Mouse (Mus musculus): ENCODE results near the gene Atp12a.

DNA sequence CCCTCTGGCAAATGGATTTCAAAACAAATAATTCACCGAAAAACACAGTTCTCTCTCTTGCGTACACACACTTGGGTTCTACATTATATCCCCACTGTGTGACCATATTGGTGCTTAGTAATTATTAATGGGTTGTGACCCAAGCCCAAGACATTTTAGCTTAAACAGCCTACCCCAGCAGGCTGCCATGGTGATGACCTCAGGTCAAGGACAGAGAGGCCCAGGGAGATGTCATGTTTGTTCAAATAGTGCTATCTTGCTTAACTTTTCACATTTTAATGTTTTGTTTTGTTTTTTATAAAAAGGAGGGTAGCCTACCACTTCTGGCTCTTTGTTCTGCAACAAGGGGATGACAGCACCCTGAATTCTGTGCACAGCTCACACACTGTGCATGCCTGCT is 27.2 kb upstream of the Atp12a start:
- no peak for TF ChIP-seq CTCF (IDR thresholded peaks at IDR 0.05; ENCODE audit: low read depth, low read length)
- no peak for TF ChIP-seq POLR2A (IDR thresholded peaks at IDR 0.05; ENCODE audit: extremely low read depth, insufficient read depth, low read length)

Measured in liver, adult 2 months (tissue).